ENCODE assay signal across 8 mouse cellular contexts in genomic region chr17:32550900-32551770, GRCm38 (mm10). TPM values are rescaled to one million over a fixed set of nuclear protein-coding genes. Genes with fewer than 3 reads are reported as not detected.
DNase-seq lines count a peak whose midpoint lies in the region; ATAC-seq and TF ChIP-seq lines count a peak whose summit lies in the region.

No protein-coding gene starts in this region.

- 13% methylated on average over 20 of the region's 20 CpGs for WGBS in intestine, embryonic 14.5 days

- no peaks in the 10 kb centered on the region for H3K36me3 ChIP-seq in intestine, embryonic 14.5 days (ENCODE audit: control insufficient read depth, insufficient read depth, low read length)
- H3K36me3 ChIP-seq in megakaryocyte, embryonic 14.5 days (replicated peaks; ENCODE audit: low read length), result peaks cover 12% of the 10 kb centered on the region

- ATAC-seq in intestine, embryonic 14.5 days (replicated peaks; ENCODE audit: low FRiP score, low TSS enrichment, low read depth), result peak; percentile 88

- no peak overlapping the region for H3K27ac ChIP-seq in cortical plate, adult 2 months (ENCODE audit: insufficient read depth, low read length)
- H3K27ac ChIP-seq in intestine, embryonic 14.5 days (ENCODE audit: low read depth), result no peak overlapping the region

- H3K9me3 ChIP-seq in intestine, embryonic 14.5 days (ENCODE audit: control insufficient read depth, low read length), result no peaks in the 10 kb centered on the region
- H3K9me3 ChIP-seq in megakaryocyte, embryonic 14.5 days, result no peaks in the 10 kb centered on the region

- intact Hi-C loops in gastrocnemius, postnatal 14 days (cut with DNase I; ENCODE audit: low total_unique reads), result no loop called here

- peak; percentile 89 for DNase-seq in adrenal gland, adult 2 months
- peak; percentile 54 for DNase-seq in gastrocnemius, postnatal 14 days
- DNase-seq in intestine, embryonic 14.5 days (ENCODE audit: low spot score), result peak; percentile 91
- peak; percentile 65 to 92 for DNase-seq in left cerebral cortex, adult 9 months (ENCODE audit: low spot score in 2 of 2)
- peak; percentile 85 for DNase-seq in right cerebral cortex, postnatal 14 days
- DNase-seq in yolk sac, embryonic 10.5 days (ENCODE audit: low spot score), result peak; percentile 70

- no peaks in the 10 kb centered on the region for H3K27me3 ChIP-seq in intestine, embryonic 14.5 days (replicated peaks; ENCODE audit: control insufficient read depth, insufficient read depth, low read length)
- H3K27me3 ChIP-seq in megakaryocyte, embryonic 14.5 days (replicated peaks), result no peaks in the 10 kb centered on the region

- peak overlapping the region; percentile 45 for H3K4me2 ChIP-seq in intestine, embryonic 14.5 days (ENCODE audit: low read length)

- H3K4me1 ChIP-seq in cortical plate, adult 2 months (ENCODE audit: control insufficient read depth, insufficient read depth, low read length), result no peaks in the 10 kb centered on the region
- H3K4me1 ChIP-seq in intestine, embryonic 14.5 days (replicated peaks; ENCODE audit: control insufficient read depth, insufficient read depth, low read length), result no peaks in the 10 kb centered on the region
- H3K4me1 ChIP-seq in megakaryocyte, embryonic 14.5 days, result peaks cover 17% of the 10 kb centered on the region

- peak overlapping the region; percentile 31 for H3K4me3 ChIP-seq in cortical plate, adult 2 months (ENCODE audit: insufficient read depth, low read length)
- H3K4me3 ChIP-seq in intestine, embryonic 14.5 days (ENCODE audit: low read depth, low read length), result peak overlapping the region; percentile 17; the same call in 1 of the 2 replicates
- peak overlapping the region; percentile 86 for H3K4me3 ChIP-seq in megakaryocyte, embryonic 14.5 days (replicated peaks)

- peak; percentile 75 for TF ChIP-seq CTCF in cortical plate, adult 2 months (IDR thresholded peaks at IDR 0.05; ENCODE audit: extremely low read depth, insufficient read depth, low read length)

- H3K9ac ChIP-seq in intestine, embryonic 14.5 days (ENCODE audit: low read length), result 0 out of 2 replicates have a peak overlapping the region, but pooled peaks have one; percentile 20

- peak; percentile 35; the same call in 1 of the 2 replicates for TF ChIP-seq POLR2A in cortical plate, adult 2 months (IDR thresholded peaks at IDR 0.05; ENCODE audit: extremely low read depth, insufficient read depth, low read length)

RNA-seq across cellular contexts. Expression of gene Cyp4f16, which starts 14.8 kb away (rescaled TPM):
- 10 to 100 TPM; 10.8 to 11.3 TPM for total RNA-seq in adrenal gland, adult 2 months (2021)
- 10.2 and 13.0 TPM in 2 replicates for polyA plus RNA-seq in adrenal gland, adult 2 months (2012; rRNA removed)
- polyA plus RNA-seq in cortical plate, adult 2 months (2012; rRNA removed), result 8.1 and 9.0 TPM in 2 replicates
- 1 to 10 TPM; 2.0 to 2.3 TPM for total RNA-seq in gastrocnemius, postnatal 14 days (2021)
- 16.0 and 18.6 TPM in 2 replicates for polyA plus RNA-seq in intestine, embryonic 14.5 days (2014; fragmentation: Nextera tagmentation; extraction: Ambion mirVana)
- polyA plus RNA-seq in megakaryocyte, embryonic 14.5 days (2012; ENCODE audit: insufficient read depth, low replicate concordance), result 2.1 and 5.3 TPM in 2 replicates

RNA-seq across cellular contexts. Expression of gene Cyp4f17, which starts 45.3 kb away (rescaled TPM):
- 10 to 100 TPM in 1 of 2 experiments, 1 to 10 TPM in 1; 7.2 to 10.3 TPM for total RNA-seq in adrenal gland, adult 2 months (2021)
- 13.0 and 16.2 TPM in 2 replicates for polyA plus RNA-seq in adrenal gland, adult 2 months (2012; rRNA removed)
- 3.7 and 4.2 TPM in 2 replicates for polyA plus RNA-seq in cortical plate, adult 2 months (2012; rRNA removed)
- total RNA-seq in gastrocnemius, postnatal 14 days (2021), result 1 to 10 TPM in 1 of 2 experiments, under 1 TPM in 1; 0.90 to 1.3 TPM
- 6.9 and 7.7 TPM in 2 replicates for polyA plus RNA-seq in intestine, embryonic 14.5 days (2014; fragmentation: Nextera tagmentation; extraction: Ambion mirVana)
- polyA plus RNA-seq in megakaryocyte, embryonic 14.5 days (2012; ENCODE audit: insufficient read depth, low replicate concordance), result 0.67 TPM in 1 of 2 replicates, not detected in the other

Comparison
In these comparisons a context has a peak if more than half of its experiments do, and no peak if none do; other contexts are left out.
1. H3K4me3 ChIP-seq: peak in every context shown above with its lines; median percentile 86 in megakaryocyte, embryonic 14.5 days; 31 in cortical plate, adult 2 months; 17 in intestine, embryonic 14.5 days.